Mouse (Mus musculus): ENCODE results near the gene 1700003E16Rik. TPM values are rescaled to one million over a fixed set of nuclear protein-coding genes. Genes with fewer than 3 reads are reported as not detected.

Gene 1700003E16Rik
- polyA plus RNA-seq (2015; fragmentation: Nextera tagmentation; extraction: Ambion mirVana), result 2.1 and 3.3 TPM in 2 replicates

DNA sequence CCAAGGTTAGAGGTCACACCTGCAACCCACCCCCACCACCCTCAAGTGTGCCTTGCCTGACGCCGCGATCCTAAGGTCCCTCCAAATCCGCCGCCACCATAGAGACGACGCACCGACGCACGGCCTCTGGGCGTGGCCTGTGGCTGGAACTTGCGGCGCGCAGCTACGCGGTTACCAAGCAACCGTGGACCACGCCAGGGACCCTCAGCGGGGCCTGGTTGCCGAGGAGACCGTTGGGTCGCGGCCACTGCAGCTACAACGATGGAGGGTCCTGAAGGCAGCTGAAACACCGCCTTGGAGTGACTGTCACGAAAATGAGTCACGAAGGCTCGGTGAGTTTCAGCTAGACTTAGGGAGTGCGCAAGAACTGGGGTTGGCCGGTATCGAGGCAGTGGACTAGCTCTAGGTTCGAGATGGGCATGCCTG is at the start of gene 1700003E16Rik, which contains the start of gene Wdr54:
1700003E16Rik (plus strand) TSS at position 146 of the 426 bp plus-strand sequence.
Wdr54 (minus strand) TSS at position 139 of the 426 bp plus-strand sequence.
- H3K27ac ChIP-seq (replicated peaks), result peak within 1 kb of the TSS; percentile 52; the same call in 1 of the 2 replicates
- peaks cover 20% of the 10 kb centered on the region for H3K36me3 ChIP-seq
- H3K9me3 ChIP-seq, result no peaks in the 10 kb centered on the region
- under 1% methylated on average over 32 of the region's 32 CpGs for WGBS
- peaks cover 32% of the 10 kb centered on the region for H3K4me1 ChIP-seq (replicated peaks)
- peak within 1 kb of the TSS; percentile 86 for H3K4me2 ChIP-seq
- peak; percentile 88 for ATAC-seq (ENCODE audit: low read depth)
- peak within 1 kb of the TSS; percentile 53 for H3K4me3 ChIP-seq
- H3K9ac ChIP-seq, result peak within 1 kb of the TSS; percentile 76
- H3K27me3 ChIP-seq, result peaks cover 15% of the 10 kb centered on the region

DNA sequence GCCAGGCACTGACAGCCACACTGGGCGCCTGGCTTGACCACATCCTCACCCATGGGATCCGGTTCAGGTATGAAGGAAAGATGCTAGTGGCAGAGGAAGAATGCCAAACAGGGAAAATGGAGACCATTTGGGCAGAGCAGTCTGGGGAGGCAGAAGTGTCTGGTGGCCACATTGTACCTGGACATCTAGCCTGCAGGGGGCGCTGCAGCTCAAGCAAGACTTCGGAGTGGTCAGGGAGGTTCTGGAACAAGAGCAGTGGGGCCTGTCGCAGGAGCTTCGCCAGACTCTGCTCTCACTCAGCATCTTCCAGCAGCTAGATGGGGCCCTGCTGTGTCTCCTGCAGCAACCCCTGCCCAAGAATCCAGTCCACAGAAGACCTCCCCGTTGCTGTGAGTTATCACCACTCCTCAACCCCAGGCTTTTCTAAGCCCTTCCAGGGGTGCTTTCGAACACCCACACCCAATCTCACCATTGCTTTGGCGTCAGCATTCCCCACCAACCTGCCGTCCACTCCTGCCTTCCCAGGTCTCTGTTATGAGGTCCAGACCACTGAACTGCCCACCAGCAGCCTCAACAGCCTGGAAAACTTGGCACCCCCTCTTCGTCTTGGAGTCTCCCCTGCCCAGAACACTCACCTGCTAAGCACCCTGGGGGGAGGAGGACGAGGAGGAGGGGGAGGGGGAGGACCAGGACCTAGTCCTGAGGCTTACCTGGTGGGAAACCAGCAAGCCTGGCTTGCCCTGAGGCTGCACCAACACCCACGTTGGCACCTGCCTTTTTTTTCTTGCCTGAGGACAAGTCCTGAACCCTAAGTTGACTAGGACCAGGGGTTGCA is 48.4 kb upstream of the 1700003E16Rik start:
- 40% methylated on average over 13 of the region's 13 CpGs for WGBS
- H3K4me1 ChIP-seq (replicated peaks), result peaks cover 34% of the 10 kb centered on the region
- H3K27ac ChIP-seq (replicated peaks), result no peak overlapping the region
- H3K27me3 ChIP-seq, result no peaks in the 10 kb centered on the region
- peak overlapping the region; percentile 90 for H3K4me3 ChIP-seq
- no peaks in the 10 kb centered on the region for H3K9me3 ChIP-seq
- H3K36me3 ChIP-seq, result peaks cover 19% of the 10 kb centered on the region
- peak; percentile 15; the same call in 1 of the 2 replicates for ATAC-seq (ENCODE audit: low read depth)
- peak overlapping the region; percentile 91 for H3K9ac ChIP-seq
- peak overlapping the region; percentile 93 for H3K4me2 ChIP-seq

DNA sequence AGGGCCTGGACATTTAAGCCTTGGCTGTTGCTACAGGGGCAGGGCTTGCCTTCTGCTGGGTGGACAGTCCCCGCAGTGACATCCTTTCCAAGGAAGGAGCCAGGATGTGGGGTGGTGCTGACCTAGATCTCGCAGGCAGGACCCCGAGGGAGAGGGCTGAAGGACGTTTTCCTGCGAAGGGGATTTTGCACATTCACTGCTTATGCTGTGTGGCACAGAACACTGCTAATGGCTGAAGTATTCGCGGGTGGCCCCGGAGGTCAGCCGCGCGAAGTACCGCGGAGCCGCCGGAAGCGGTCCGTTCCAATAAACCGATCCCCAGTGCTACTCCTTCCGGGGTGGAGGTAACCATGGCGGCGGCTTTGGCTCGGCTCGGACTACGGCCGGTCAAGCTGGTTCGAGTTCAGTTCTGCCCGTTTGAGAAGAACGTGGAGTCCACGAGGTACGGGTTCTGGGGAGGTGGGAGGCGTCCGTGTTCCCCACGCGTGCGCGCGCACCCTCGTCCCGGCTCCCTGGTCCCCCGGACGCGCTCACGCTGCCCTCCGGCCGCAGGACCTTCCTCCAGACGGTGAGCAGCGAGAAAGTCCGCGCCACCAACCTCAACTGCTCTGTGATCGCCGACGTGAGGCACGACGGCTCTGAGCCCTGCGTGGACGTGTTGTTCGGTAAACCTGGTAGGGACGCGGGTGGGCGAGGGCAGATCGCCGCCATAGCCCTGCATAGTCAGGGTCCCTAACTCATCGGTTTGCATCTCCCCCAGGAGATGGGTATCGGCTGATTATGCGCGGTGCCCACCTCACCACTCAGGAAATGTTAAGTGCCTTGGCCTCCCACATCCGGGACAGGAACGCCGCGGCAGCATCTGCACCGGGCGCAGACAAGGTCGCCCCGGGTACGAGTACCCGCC is 47.2 kb upstream of the 1700003E16Rik start, which contains the start of gene Mrpl53:
Mrpl53 (plus strand) TSS at position 279 of the 907 bp plus-strand sequence.
- peak; percentile 85 for ATAC-seq (ENCODE audit: low read depth)

DNA sequence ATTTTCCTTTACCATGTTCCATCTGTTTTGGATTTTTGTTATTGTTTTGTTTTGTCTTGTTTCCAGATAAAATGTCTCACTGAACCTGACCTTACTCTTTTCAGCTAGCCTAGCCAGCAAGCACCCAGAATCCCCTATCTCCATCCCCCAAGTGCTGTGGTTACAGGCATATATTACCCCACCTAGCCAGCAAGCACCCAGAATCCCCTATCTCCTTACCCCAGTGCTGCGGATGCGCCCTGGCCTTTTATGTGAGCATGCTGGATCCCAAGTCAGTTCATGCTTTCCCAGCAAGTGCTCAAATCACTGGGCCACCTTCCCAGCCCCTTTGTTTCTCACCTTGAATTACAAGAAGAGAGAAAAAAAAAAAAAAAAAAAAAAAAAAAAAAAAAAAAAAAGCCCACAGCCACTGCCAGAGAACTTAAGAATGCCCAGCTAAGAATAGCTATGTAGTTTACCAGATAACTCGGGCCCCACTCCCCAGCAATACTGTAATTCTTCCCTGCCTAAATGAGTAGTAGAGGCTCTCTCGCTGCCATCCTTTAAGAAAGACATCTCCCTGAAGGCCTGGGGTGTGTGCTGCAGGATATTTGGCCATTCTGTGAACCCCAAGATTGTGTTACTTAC is 44.6 kb upstream of the 1700003E16Rik start:
- H3K9me3 ChIP-seq, result no peaks in the 10 kb centered on the region
- H3K27ac ChIP-seq (replicated peaks), result no peak overlapping the region
- no peak overlapping the region for H3K9ac ChIP-seq
- H3K36me3 ChIP-seq, result peaks cover 13% of the 10 kb centered on the region
- peaks cover 43% of the 10 kb centered on the region for H3K4me1 ChIP-seq (replicated peaks)
- no peak for ATAC-seq (ENCODE audit: low read depth)
- no peaks in the 10 kb centered on the region for H3K27me3 ChIP-seq
- H3K4me2 ChIP-seq, result no peak overlapping the region
- 90% methylated on average over 4 of the region's 4 CpGs for WGBS
- H3K4me3 ChIP-seq, result no peak overlapping the region

More for the DNA sequence above, 47.2 kb upstream of the 1700003E16Rik start, which contains the start of gene Mrpl53:
- under 1% methylated on average over 76 of the region's 76 CpGs for WGBS
- peaks cover 19% of the 10 kb centered on the region for H3K36me3 ChIP-seq
- H3K9me3 ChIP-seq, result no peaks in the 10 kb centered on the region
- H3K9ac ChIP-seq, result peak within 1 kb of the TSS; percentile 91
- peaks cover 25% of the 10 kb centered on the region for H3K4me1 ChIP-seq (replicated peaks)
- H3K4me2 ChIP-seq, result peak within 1 kb of the TSS; percentile 93
- H3K27ac ChIP-seq (replicated peaks), result peak within 1 kb of the TSS; percentile 88
- H3K27me3 ChIP-seq, result no peaks in the 10 kb centered on the region
- H3K4me3 ChIP-seq, result peak within 1 kb of the TSS; percentile 90

DNA sequence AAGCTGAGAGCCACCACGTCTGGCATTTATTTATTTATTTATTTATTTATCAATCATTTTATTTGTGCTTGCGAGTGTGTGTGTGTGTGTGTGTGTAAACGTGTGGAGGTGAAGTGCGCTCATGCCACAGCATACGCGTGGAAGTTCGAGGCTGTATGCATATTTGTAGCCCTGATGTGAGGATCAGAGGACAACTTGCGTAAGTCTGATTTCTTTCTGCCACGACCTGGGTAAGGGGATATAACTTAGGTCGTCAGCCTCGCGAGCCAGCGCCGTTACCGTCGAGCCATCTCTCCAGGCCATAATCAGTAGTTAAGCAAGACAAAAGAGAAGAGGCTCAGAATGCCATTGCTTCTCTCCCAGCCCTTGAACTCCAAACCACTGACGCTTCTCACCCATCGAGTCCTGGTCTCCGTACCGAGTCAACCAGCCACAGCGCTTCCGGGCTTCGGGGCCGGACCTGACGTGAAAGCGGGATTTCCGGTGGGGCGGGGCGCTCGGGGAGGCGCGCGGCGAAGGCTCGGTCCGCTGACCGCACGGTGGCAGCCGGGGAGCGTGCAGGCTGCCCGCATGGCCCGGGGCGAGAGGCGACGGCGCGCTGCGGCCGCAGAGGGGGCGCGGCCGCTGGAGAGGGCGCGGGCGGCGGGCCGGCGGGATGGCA is 41.1 kb upstream of the 1700003E16Rik start, which contains the start of gene Mogs:
Mogs (plus strand) TSS at position 486 of the 661 bp plus-strand sequence.
- Histone ChIP-seq H3K4me1 (replicated peaks) (peaks cover 57% of the 10 kb centered on the region), H3K27me3 (no peaks in the 10 kb centered on the region), H3K9me3 (no peaks in the 10 kb centered on the region), H3K4me2 (peak within 1 kb of the TSS; percentile 99), H3K36me3 (peaks cover 41% of the 10 kb centered on the region), H3K9ac (peak within 1 kb of the TSS; percentile 91), H3K27ac (replicated peaks) (peak within 1 kb of the TSS; percentile 82), H3K4me3 (peak within 1 kb of the TSS; percentile 83)
- 1% methylated on average over 53 of the region's 58 CpGs for WGBS
- peak; percentile 86 for ATAC-seq (ENCODE audit: low read depth)

DNA sequence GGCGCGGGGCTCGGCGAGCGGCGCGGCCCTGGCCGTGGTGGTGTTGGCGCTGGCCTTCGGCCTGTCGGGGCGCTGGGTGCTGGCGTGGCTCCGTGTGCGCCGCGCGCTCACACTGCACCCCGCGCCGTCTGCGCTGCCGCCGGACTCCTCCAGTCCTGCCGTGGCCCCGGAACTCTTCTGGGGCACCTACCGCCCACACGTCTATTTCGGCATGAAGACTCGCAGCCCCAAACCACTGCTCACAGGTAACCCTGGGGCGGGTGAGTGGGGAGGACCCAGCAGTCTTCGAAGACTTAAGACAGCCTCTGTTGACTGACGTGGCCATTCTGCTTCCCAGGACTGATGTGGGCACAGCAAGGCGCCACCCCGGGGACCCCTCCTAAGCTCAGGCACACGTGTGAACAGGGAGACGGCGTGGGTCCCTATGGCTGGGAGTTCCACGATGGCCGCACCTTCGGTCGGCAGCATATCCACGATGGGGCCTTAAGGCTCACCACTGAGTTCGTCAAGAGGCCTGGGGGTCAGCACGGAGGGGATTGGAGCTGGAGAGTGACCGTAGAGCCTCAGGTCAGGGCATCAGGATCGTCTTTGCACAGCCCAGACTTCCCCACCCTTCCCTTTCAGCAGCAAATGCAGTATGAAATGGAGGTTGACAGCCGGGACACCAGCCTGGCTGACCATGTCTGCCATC is 40.4 kb upstream of the 1700003E16Rik start:
- 3% methylated on average over 32 of the region's 48 CpGs for WGBS
- Histone ChIP-seq H3K4me2 (peak overlapping the region; percentile 99), H3K27me3 (no peaks in the 10 kb centered on the region), H3K9me3 (no peaks in the 10 kb centered on the region), H3K4me3 (peak overlapping the region; percentile 83), H3K9ac (peak overlapping the region; percentile 91), H3K36me3 (peaks cover 41% of the 10 kb centered on the region), H3K4me1 (replicated peaks) (peaks cover 59% of the 10 kb centered on the region), H3K27ac (replicated peaks) (peak overlapping the region; percentile 82)
- peak; percentile 45 for ATAC-seq (ENCODE audit: low read depth)

DNA sequence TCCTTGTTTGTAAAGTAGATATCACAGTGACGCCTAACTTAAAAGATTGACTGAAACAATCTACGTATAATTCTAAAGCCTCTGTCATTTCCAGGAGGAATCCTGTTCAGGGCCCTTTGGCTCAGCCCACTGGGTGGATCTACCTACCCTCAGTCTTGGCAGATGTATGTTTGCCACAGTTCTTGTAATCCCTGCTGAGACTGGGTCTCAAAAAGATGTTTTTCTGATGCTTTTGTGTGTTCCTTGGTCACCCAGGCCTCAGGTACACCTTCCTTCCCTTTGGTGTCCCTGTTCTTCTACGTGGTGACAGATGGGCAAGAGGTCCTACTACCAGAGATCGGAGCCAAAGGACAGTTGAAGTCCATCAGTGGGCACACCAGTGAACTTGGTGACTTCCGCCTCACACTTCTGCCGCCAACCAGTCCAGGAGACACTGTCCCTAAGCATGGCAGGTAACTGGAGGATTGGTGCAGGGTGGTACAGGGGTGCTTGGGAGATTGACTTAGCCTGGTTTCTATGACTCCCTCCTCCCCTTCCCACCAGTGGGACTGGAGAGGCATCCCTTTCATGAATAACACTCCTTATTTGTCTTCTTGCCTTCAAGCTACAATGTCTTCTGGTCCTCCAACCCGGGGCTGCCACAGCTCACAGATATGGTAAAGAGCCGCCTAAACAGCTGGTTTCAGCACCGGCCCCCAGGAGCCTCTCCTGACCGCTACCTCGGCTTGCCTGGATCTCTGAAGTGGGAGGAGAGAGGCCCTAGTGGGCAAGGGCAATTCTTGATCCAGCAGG is 39.6 kb upstream of the 1700003E16Rik start:
- 79% methylated on average over 11 of the region's 11 CpGs for WGBS
- peaks cover 60% of the 10 kb centered on the region for H3K4me1 ChIP-seq (replicated peaks)

DNA sequence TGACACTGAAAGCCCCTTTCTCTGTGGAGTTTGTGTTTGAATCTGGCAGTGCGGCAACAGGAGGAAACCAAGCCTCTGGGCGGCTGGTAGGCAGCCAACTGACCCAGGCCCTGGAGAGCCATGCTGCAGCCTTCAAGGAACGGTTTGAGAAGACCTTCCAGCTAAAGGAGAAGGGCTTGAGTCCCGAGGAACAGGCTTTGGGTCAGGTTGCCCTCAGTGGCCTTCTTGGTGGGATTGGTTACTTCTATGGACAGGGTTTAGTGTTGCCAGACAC is 39.1 kb upstream of the 1700003E16Rik start:
- no peak for ATAC-seq (ENCODE audit: low read depth)
- H3K9me3 ChIP-seq, result no peaks in the 10 kb centered on the region
- H3K36me3 ChIP-seq, result peaks cover 32% of the 10 kb centered on the region
- H3K27ac ChIP-seq (replicated peaks), result no peak overlapping the region
- no peaks in the 10 kb centered on the region for H3K27me3 ChIP-seq
- peak overlapping the region; percentile 91; the same call in 1 of the 2 replicates for H3K9ac ChIP-seq
- 92% methylated on average over 4 of the region's 4 CpGs for WGBS
- peak overlapping the region; percentile 83 for H3K4me3 ChIP-seq
- H3K4me2 ChIP-seq, result peak overlapping the region; percentile 99
- peaks cover 60% of the 10 kb centered on the region for H3K4me1 ChIP-seq (replicated peaks)

More for the DNA sequence above, 39.6 kb upstream of the 1700003E16Rik start:
- Histone ChIP-seq H3K9me3 (no peaks in the 10 kb centered on the region), H3K4me3 (peak overlapping the region; percentile 83), H3K27ac (replicated peaks) (peak overlapping the region; percentile 82; the same call in 1 of the 2 replicates), H3K27me3 (no peaks in the 10 kb centered on the region), H3K36me3 (peaks cover 33% of the 10 kb centered on the region), H3K9ac (peak overlapping the region; percentile 91), H3K4me2 (peak overlapping the region; percentile 99)
- ATAC-seq (ENCODE audit: low read depth), result no peak

DNA sequence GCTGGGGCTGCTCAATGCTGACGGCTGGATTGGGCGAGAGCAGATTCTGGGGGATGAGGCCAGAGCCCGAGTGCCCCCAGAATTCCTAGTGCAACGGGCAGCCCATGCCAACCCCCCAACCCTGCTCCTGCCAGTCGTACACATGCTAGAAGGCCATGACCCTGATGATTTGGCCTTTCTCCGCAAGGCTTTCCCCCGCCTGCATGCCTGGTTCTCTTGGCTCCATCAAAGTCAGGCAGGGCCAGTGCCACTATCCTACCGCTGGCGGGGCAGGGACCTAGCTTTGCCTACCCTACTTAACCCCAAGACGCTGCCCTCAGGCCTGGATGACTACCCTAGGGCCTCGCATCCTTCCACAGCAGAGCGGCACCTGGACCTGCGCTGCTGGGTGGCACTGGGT is 38.6 kb upstream of the 1700003E16Rik start:
- Histone ChIP-seq H3K4me3 (no peak overlapping the region), H3K36me3 (peaks cover 32% of the 10 kb centered on the region), H3K9me3 (no peaks in the 10 kb centered on the region), H3K4me2 (no peak overlapping the region), H3K9ac (no peak overlapping the region), H3K4me1 (replicated peaks) (peaks cover 66% of the 10 kb centered on the region), H3K27ac (replicated peaks) (no peak overlapping the region; the same call in 1 of the 2 replicates), H3K27me3 (no peaks in the 10 kb centered on the region)
- no peak for ATAC-seq (ENCODE audit: low read depth)
- 90% methylated on average over 13 of the region's 13 CpGs for WGBS

DNA sequence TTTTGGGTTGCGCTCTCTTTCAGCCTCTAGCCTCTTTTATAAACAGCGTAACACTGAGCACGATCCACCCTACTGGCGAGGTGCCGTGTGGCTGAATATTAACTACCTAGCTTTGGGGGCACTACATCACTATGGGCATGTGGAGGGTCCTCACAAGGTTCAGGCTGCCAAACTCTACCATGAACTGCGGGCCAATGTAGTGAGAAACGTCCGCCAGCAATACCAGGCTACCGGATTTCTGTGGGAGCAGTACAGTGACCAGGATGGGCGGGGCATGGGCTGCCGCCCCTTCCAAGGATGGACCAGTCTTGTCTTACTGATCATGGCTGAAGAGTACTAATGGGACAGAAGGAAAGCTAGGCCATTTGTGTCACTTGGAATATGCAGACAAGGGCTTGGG is 37.8 kb upstream of the 1700003E16Rik start:
- no peak for ATAC-seq (ENCODE audit: low read depth)
- Histone ChIP-seq H3K4me3 (no peak overlapping the region), H3K4me1 (replicated peaks) (peaks cover 73% of the 10 kb centered on the region), H3K9me3 (no peaks in the 10 kb centered on the region), H3K4me2 (no peak overlapping the region), H3K27me3 (no peaks in the 10 kb centered on the region), H3K27ac (replicated peaks) (no peak overlapping the region), H3K36me3 (peaks cover 32% of the 10 kb centered on the region), H3K9ac (no peak overlapping the region)
- WGBS, result 84% methylated on average over 11 of the region's 11 CpGs
